Mouse (Mus musculus) midbrain, postnatal 0 days (tissue): Measurements from ENCODE around the gene Tcf7l2. TPM values are rescaled to one million over a fixed set of nuclear protein-coding genes. Genes with fewer than 3 reads are reported as not detected.

ENCODE experiments used
- ATAC-seq: fragments of 200-750 bp; cut with Nextera tagmentation; 2 replicates; pipeline ENCODE4 v1.8.0; 2017; ENCODE audit warnings: moderate number of reproducible peaks, mild to moderate bottlenecking, moderate TSS enrichment, moderate library complexity; ENCODE audit not compliant: low FRiP score
- DNase-seq: peaks from one replicate; pipeline ENCODE4 v3.0.0-alpha.2; 2015; ENCODE audit warnings: low spot score
- H3K27ac ChIP-seq: fragments of 300-500 bp; sonication (generic); 2 replicates; pipeline ENCODE4 v1.5.1; 2014; ENCODE audit warnings: low read depth, mild to moderate bottlenecking, low read length, mixed read lengths
- H3K27me3 ChIP-seq: fragments of 300-500 bp; sonication (generic); 2 replicates; pipeline ENCODE4 v1.6.1; 2014; ENCODE audit warnings: low read length, control low read depth, mixed read lengths; ENCODE audit not compliant: insufficient read depth
- H3K36me3 ChIP-seq: fragments of 300-500 bp; sonication (generic); 2 replicates; pipeline ENCODE4 v1.6.1; 2014; ENCODE audit warnings: low read length, control low read depth, mixed read lengths; ENCODE audit not compliant: insufficient read depth
- H3K4me1 ChIP-seq: fragments of 300-500 bp; sonication (generic); 2 replicates; pipeline ENCODE4 v1.6.1; 2014; ENCODE audit warnings: mild to moderate bottlenecking, control low read depth, antibody characterized with exemption, low read length, mixed read lengths; ENCODE audit not compliant: insufficient read depth
- H3K4me2 ChIP-seq: fragments of 300-500 bp; sonication (generic); 2 replicates; pipeline ENCODE4 v1.6.1; 2014; ENCODE audit warnings: low read depth, mild to moderate bottlenecking, low read length, mixed read lengths; ENCODE audit not compliant: poor library complexity, severe bottlenecking
- H3K4me3 ChIP-seq: fragments of 300-500 bp; sonication (generic); 2 replicates; pipeline ENCODE4 v1.5.1; 2014; ENCODE audit warnings: low read depth, mild to moderate bottlenecking, low read length, moderate library complexity
- H3K9ac ChIP-seq: fragments of 300-500 bp; sonication (generic); replicated peaks from 2 replicates; pipeline ENCODE4 v1.6.1; 2014; ENCODE audit warnings: mild to moderate bottlenecking, low read length, moderate library complexity, mixed read lengths; ENCODE audit not compliant: poor library complexity, severe bottlenecking
- H3K9me3 ChIP-seq: fragments of 300-500 bp; sonication (generic); 2 replicates; pipeline ENCODE4 v1.6.1; 2016; ENCODE audit warnings: low read length, control low read depth
- CTCF ChIP-seq: IDR thresholded peaks from 2 replicates; pipeline ENCODE4 v1.5.1; 2016; ENCODE audit warnings: antibody characterized with exemption, mild to moderate bottlenecking
- WGBS: fragments of 180-500 bp; shearing (Covaris S2); extraction: QIAGEN DNeasy Blood & Tissue Kit; methylation state at CpG from one replicate; pipeline ENCODE4 v1.1.7; 2014; 5-methylcytosine and 5-hydroxymethylcytosine counted together
- polyA plus RNA-seq: library from polyadenylated mRNA; unstranded; fragments of >200 nt; fragmentation: Nextera tagmentation; extraction: Ambion mirVana; gene quantifications from 2 replicates; pipeline ENCODE4 v1.2.1, GENCODE M21; 2015
- total RNA-seq: library from RNA; depleted of rRNA; stranded (reverse); fragments of >200 nt; gene quantifications from 2 replicates; pipeline ENCODE4 v1.2.3, GENCODE M21; 2014

Tcf7l2 gene
- total and polyA plus RNA-seq, 2 experiments from 2014 or later = 67.2 to 861 TPM

DNA sequence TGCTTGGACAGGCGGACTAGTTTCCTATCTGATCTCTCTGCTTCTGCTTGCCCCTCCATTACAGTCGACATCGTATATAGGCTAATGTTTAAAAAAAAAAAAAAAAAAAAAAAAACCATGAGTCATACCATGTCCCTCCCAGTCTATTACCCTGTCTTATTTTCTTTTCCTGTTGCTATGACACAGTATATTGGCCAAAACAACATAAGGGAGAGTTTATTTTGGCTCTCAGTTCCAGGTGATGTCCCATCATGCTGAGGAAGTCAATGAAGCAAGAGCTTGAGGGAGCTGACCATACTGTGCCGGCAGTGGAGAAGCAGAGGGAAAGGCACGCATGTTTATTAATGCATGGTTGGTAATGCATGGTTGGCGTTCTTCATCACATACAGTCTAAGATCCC is 215.1 kb downstream of the Tcf7l2 start:
- 95% methylated on average over 6 of the region's 6 CpGs for WGBS
- no peaks in the 10 kb centered on the region for H3K27me3 ChIP-seq
- TF ChIP-seq CTCF = no peak
- H3K4me2 ChIP-seq = no peak overlapping the region
- no peak for DNase-seq
- no peak overlapping the region for H3K27ac ChIP-seq
- H3K36me3 ChIP-seq = no peaks in the 10 kb centered on the region
- no peak for ATAC-seq
- no peak overlapping the region for H3K9ac ChIP-seq
- no peak overlapping the region for H3K4me3 ChIP-seq
- H3K9me3 ChIP-seq = peaks cover 4% of the 10 kb centered on the region; the same call in 1 of the 2 replicates
- H3K4me1 ChIP-seq = no peaks in the 10 kb centered on the region

DNA sequence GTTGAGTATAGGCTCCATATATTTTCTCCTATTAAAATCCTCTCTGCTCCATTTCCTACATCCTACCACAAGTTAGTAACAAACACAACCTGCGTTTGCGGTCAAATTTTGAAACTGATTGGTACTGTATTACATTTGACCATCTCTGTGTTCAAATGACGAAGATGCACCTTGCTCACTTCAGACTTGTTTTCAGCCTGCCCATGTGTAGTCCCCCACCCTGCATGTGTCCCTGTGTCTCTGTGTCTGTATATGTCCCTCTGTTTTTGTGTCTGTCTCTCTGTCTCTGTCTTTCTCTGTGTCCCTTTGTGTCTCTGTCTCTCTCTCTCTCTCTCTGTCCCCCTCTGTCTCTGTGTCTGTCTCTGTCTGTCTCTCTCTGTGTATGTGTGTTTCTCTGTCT is 222.8 kb downstream of the Tcf7l2 start:
- no peak for TF ChIP-seq CTCF
- ATAC-seq = no peak
- no peak overlapping the region for H3K4me2 ChIP-seq
- H3K4me3 ChIP-seq = no peak overlapping the region
- peaks cover under 1% of the 10 kb centered on the region; the same call in 1 of the 2 replicates for H3K9me3 ChIP-seq
- H3K27ac ChIP-seq = no peak overlapping the region
- H3K36me3 ChIP-seq = no peaks in the 10 kb centered on the region
- no peaks in the 10 kb centered on the region for H3K4me1 ChIP-seq
- H3K9ac ChIP-seq = no peak overlapping the region
- H3K27me3 ChIP-seq = no peaks in the 10 kb centered on the region
- WGBS = 97% methylated on average over 3 of the region's 3 CpGs
- DNase-seq = no peak

DNA sequence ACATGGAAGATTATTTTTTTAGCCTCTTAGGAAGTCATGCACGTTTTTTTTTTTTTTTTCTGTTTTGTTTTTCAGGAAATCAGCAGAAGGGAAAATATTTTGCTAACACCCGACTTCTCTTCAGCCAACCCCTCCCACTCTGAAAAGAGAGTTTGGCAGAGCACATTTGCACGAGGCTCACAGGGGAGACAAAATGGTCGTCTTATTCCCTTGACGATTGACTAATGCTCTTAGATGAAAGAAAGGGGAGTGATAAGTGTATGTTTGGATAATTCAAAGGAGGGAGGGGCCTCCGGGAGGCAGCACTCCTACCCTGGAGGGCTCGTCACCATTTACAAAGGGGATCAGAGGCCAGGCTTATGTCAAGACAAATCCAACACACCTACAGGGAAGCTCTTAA is 224.4 kb downstream of the Tcf7l2 start:
- TF ChIP-seq CTCF = no peak
- Histone ChIP-seq H3K27me3 (no peaks in the 10 kb centered on the region), H3K36me3 (no peaks in the 10 kb centered on the region), H3K4me2 (no peak overlapping the region), H3K27ac (no peak overlapping the region), H3K4me1 (no peaks in the 10 kb centered on the region), H3K9ac (no peak overlapping the region), H3K4me3 (no peak overlapping the region), H3K9me3 (no peaks in the 10 kb centered on the region)
- 22% methylated on average over 7 of the region's 7 CpGs for WGBS
- DNase-seq (no peak), ATAC-seq (no peak)

DNA sequence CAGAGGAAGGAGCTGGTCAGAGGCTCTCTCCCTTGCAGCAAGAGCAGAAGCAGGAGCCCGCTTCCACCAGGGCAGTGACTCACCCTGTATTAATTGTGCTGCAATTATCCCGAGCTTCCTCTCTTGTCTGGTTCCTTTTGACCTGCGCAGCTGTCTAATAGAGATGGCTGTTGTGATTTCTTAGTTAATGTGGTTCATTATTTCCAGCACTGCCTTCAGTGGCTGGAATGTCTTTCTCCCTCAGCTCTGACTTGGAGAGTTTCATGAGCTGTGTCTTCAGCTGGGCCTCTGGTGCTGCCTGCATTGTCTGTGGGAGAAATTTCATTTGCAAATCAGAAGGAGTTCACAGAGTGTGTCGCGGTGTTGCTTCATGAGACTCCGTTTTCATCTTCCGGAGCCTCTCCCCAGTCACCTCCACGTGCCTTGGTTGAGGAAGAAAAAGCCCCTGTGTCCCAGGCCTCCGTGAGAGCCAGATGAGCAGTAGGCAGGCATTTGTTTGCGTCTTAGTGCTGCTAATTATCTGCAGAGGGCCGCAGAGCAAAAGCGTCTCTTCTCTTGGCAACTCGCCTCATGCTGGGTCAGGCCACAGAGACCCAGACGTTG is 228.4 kb downstream of the Tcf7l2 start:
- Histone ChIP-seq H3K9me3 (no peaks in the 10 kb centered on the region), H3K27ac (no peak overlapping the region; the same call in 1 of the 2 replicates), H3K4me3 (no peak overlapping the region), H3K27me3 (no peaks in the 10 kb centered on the region), H3K36me3 (no peaks in the 10 kb centered on the region), H3K4me2 (no peak overlapping the region), H3K4me1 (no peaks in the 10 kb centered on the region), H3K9ac (no peak overlapping the region)
- no peak for TF ChIP-seq CTCF
- ATAC-seq (no peak), DNase-seq (peak; percentile 22)
- 13% methylated on average over 14 of the region's 14 CpGs for WGBS

DNA sequence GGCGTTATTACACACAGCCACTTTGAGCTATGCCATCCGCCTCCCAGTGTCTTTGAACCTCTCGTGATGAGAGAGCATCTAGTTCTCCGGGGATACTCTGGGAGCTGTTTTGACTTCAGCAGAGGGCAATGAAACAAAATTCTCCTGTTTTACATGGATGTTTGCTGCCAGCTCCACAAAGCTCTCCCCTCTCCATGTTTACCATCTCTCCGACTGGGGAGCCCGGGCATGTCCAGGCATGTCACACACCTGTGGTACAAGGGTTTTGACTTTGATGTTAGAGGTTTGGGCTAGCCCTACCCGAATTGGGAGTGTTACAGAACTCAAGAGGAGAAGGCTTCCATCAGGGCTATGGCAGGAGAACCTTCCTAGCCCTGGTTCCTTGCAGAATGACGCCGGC is 234.5 kb downstream of the Tcf7l2 start:
- Histone ChIP-seq H3K27me3 (no peaks in the 10 kb centered on the region), H3K4me2 (no peak overlapping the region), H3K27ac (no peak overlapping the region), H3K4me3 (no peak overlapping the region), H3K9me3 (no peaks in the 10 kb centered on the region), H3K4me1 (no peaks in the 10 kb centered on the region), H3K9ac (no peak overlapping the region), H3K36me3 (no peaks in the 10 kb centered on the region)
- DNase-seq (no peak), ATAC-seq (no peak)
- WGBS = 80% methylated on average over 9 of the region's 9 CpGs
- TF ChIP-seq CTCF = no peak
